Mouse (Mus musculus): ENCODE results near the gene Smco3. TPM values are rescaled to one million over a fixed set of nuclear protein-coding genes. Genes with fewer than 3 reads are reported as not detected.

Smco3 gene
- polyA plus RNA-seq, 1 experiment from 2014 or later: 1.9 TPM

- no peak overlapping the region for H3K9ac ChIP-seq
- no peaks in the 10 kb centered on the region for H3K36me3 ChIP-seq
- WGBS: 67% methylated on average over 2 of the region's 2 CpGs
- no peak overlapping the region for H3K27ac ChIP-seq
- no peak for ATAC-seq (ENCODE audit: insufficient read depth, low FRiP score, low read depth)
- H3K27me3 ChIP-seq (replicated peaks): no peaks in the 10 kb centered on the region
- H3K4me1 ChIP-seq: no peaks in the 10 kb centered on the region
- H3K4me2 ChIP-seq: no peak overlapping the region
- no peaks in the 10 kb centered on the region for H3K9me3 ChIP-seq
- H3K4me3 ChIP-seq (replicated peaks): no peak overlapping the region
Measured at GRCm38 (mm10) chr6:136844903-136845302, 9.7 kb upstream of the Smco3 start.

GRCm38 (mm10) chr6:136837323-136837722, 2.1 kb upstream of the Smco3 start:
- no peaks in the 10 kb centered on the region for H3K4me1 ChIP-seq
- no peak overlapping the region for H3K27ac ChIP-seq
- 72% methylated on average over 3 of the region's 3 CpGs for WGBS
- H3K36me3 ChIP-seq: no peaks in the 10 kb centered on the region
- no peak overlapping the region for H3K4me2 ChIP-seq
- no peak overlapping the region for H3K9ac ChIP-seq
- no peaks in the 10 kb centered on the region for H3K27me3 ChIP-seq (replicated peaks)
- H3K9me3 ChIP-seq: no peaks in the 10 kb centered on the region
- no peak overlapping the region for H3K4me3 ChIP-seq (replicated peaks)
- no peak for ATAC-seq (ENCODE audit: insufficient read depth, low FRiP score, low read depth)

GRCm38 (mm10) chr6:136831712-136832111, 3.5 kb downstream of the Smco3 start:
- H3K9ac ChIP-seq: no peak overlapping the region
- no peak overlapping the region for H3K4me3 ChIP-seq (replicated peaks)
- ATAC-seq (ENCODE audit: insufficient read depth, low FRiP score, low read depth): no peak
- 72% methylated on average over 5 of the region's 5 CpGs for WGBS
- H3K4me2 ChIP-seq: no peak overlapping the region
- no peaks in the 10 kb centered on the region for H3K9me3 ChIP-seq
- no peak overlapping the region for H3K27ac ChIP-seq
- no peaks in the 10 kb centered on the region for H3K36me3 ChIP-seq
- H3K4me1 ChIP-seq: no peaks in the 10 kb centered on the region
- no peaks in the 10 kb centered on the region for H3K27me3 ChIP-seq (replicated peaks)

- H3K4me1 ChIP-seq: no peaks in the 10 kb centered on the region
- 37% methylated on average over 4 of the region's 4 CpGs for WGBS
- no peaks in the 10 kb centered on the region for H3K27me3 ChIP-seq (replicated peaks)
- no peak for ATAC-seq (ENCODE audit: insufficient read depth, low FRiP score, low read depth)
- no peak overlapping the region for H3K9ac ChIP-seq
- H3K27ac ChIP-seq: peak overlapping the region; percentile 64; the same call in 1 of the 2 replicates
- H3K36me3 ChIP-seq: peaks cover 12% of the 10 kb centered on the region
- peak overlapping the region; percentile 55 for H3K4me2 ChIP-seq
- H3K4me3 ChIP-seq (replicated peaks): peak overlapping the region; percentile 97
- no peaks in the 10 kb centered on the region for H3K9me3 ChIP-seq
Measured at GRCm38 (mm10) chr6:136828681-136829080, 6.6 kb downstream of the Smco3 start.

GRCm38 (mm10) chr6:136827881-136828561, 7.2 kb downstream of the Smco3 start, which contains the start of gene Wbp11:
Gene Wbp11, minus strand, starts transcription at chr6:136828233.
- peak within 1 kb of the TSS; percentile 64 for H3K4me2 ChIP-seq
- H3K27me3 ChIP-seq (replicated peaks): no peaks in the 10 kb centered on the region
- H3K27ac ChIP-seq: peak within 1 kb of the TSS; percentile 75
- peak within 1 kb of the TSS; percentile 99 for H3K9ac ChIP-seq
- under 1% methylated on average over 45 of the region's 45 CpGs for WGBS
- H3K4me1 ChIP-seq: no peaks in the 10 kb centered on the region
- H3K4me3 ChIP-seq (replicated peaks): peak within 1 kb of the TSS; percentile 97
- ATAC-seq (ENCODE audit: insufficient read depth, low FRiP score, low read depth): peak; percentile 100
- H3K36me3 ChIP-seq: peaks cover 14% of the 10 kb centered on the region
- no peaks in the 10 kb centered on the region for H3K9me3 ChIP-seq

GRCm38 (mm10) chr6:136827516-136827880, 7.8 kb downstream of the Smco3 start, which contains the start of gene BC049715:
Gene BC049715, plus strand, starts transcription at chr6:136827626.
- Histone ChIP-seq H3K9me3 (no peaks in the 10 kb centered on the region), H3K27ac (peak within 1 kb of the TSS; percentile 75), H3K36me3 (peaks cover 18% of the 10 kb centered on the region), H3K4me2 (peak within 1 kb of the TSS; percentile 64), H3K4me3 (replicated peaks) (peak within 1 kb of the TSS; percentile 97), H3K27me3 (replicated peaks) (no peaks in the 10 kb centered on the region), H3K9ac (peak within 1 kb of the TSS; percentile 99), H3K4me1 (no peaks in the 10 kb centered on the region)
- ATAC-seq (ENCODE audit: insufficient read depth, low FRiP score, low read depth): 0 out of 2 replicates have a peak, but pooled peaks have one; percentile 5
- 0% methylated on average over 34 of the region's 34 CpGs for WGBS

GRCm38 (mm10) chr6:136827116-136827515, 8.1 kb downstream of the Smco3 start:
- 15% methylated on average over 7 of the region's 7 CpGs for WGBS

GRCm38 (mm10) chr6:136824987-136825386, 10.3 kb downstream of the Smco3 start:
- Histone ChIP-seq H3K27ac (no peak overlapping the region), H3K9me3 (no peaks in the 10 kb centered on the region), H3K27me3 (replicated peaks) (no peaks in the 10 kb centered on the region), H3K4me2 (no peak overlapping the region), H3K4me1 (no peaks in the 10 kb centered on the region), H3K36me3 (peaks cover 43% of the 10 kb centered on the region), H3K4me3 (replicated peaks) (no peak overlapping the region), H3K9ac (no peak overlapping the region)
- WGBS: 91% methylated on average over 8 of the region's 8 CpGs
- no peak for ATAC-seq (ENCODE audit: insufficient read depth, low FRiP score, low read depth)

More at GRCm38 (mm10) chr6:136827116-136827515, 8.1 kb downstream of the Smco3 start:
- H3K4me1 ChIP-seq: no peaks in the 10 kb centered on the region
- peaks cover 22% of the 10 kb centered on the region for H3K36me3 ChIP-seq
- peak overlapping the region; percentile 64 for H3K4me2 ChIP-seq
- H3K27me3 ChIP-seq (replicated peaks): no peaks in the 10 kb centered on the region
- no peaks in the 10 kb centered on the region for H3K9me3 ChIP-seq
- no peak overlapping the region for H3K27ac ChIP-seq
- ATAC-seq (ENCODE audit: insufficient read depth, low FRiP score, low read depth): no peak
- peak overlapping the region; percentile 97 for H3K4me3 ChIP-seq (replicated peaks)
- peak overlapping the region; percentile 99 for H3K9ac ChIP-seq

GRCm38 (mm10) chr6:136821086-136821485, 14.2 kb downstream of the Smco3 start:
- Histone ChIP-seq H3K27ac (no peak overlapping the region), H3K9ac (no peak overlapping the region), H3K4me2 (no peak overlapping the region), H3K36me3 (peaks cover 77% of the 10 kb centered on the region), H3K4me1 (no peaks in the 10 kb centered on the region), H3K9me3 (no peaks in the 10 kb centered on the region), H3K4me3 (replicated peaks) (no peak overlapping the region), H3K27me3 (replicated peaks) (no peaks in the 10 kb centered on the region)
- no peak for ATAC-seq (ENCODE audit: insufficient read depth, low FRiP score, low read depth)
- 92% methylated on average over 18 of the region's 18 CpGs for WGBS

GRCm38 (mm10) chr6:136820381-136820780, 14.9 kb downstream of the Smco3 start:
- no peak overlapping the region for H3K4me2 ChIP-seq
- H3K36me3 ChIP-seq: peaks cover 82% of the 10 kb centered on the region
- no peak overlapping the region for H3K4me3 ChIP-seq (replicated peaks)
- H3K27me3 ChIP-seq (replicated peaks): no peaks in the 10 kb centered on the region
- H3K9ac ChIP-seq: no peak overlapping the region
- H3K9me3 ChIP-seq: no peaks in the 10 kb centered on the region
- H3K4me1 ChIP-seq: no peaks in the 10 kb centered on the region
- H3K27ac ChIP-seq: no peak overlapping the region
- 96% methylated on average over 21 of the region's 21 CpGs for WGBS
- no peak for ATAC-seq (ENCODE audit: insufficient read depth, low FRiP score, low read depth)

- no peak overlapping the region for H3K27ac ChIP-seq
- H3K27me3 ChIP-seq (replicated peaks): no peaks in the 10 kb centered on the region
- no peaks in the 10 kb centered on the region for H3K4me1 ChIP-seq
- no peak overlapping the region for H3K9ac ChIP-seq
- H3K4me3 ChIP-seq (replicated peaks): no peak overlapping the region
- H3K36me3 ChIP-seq: peaks cover 85% of the 10 kb centered on the region
- H3K9me3 ChIP-seq: no peaks in the 10 kb centered on the region
- no peak overlapping the region for H3K4me2 ChIP-seq
- no peak for ATAC-seq (ENCODE audit: insufficient read depth, low FRiP score, low read depth)
- 95% methylated on average over 3 of the region's 3 CpGs for WGBS
Measured at GRCm38 (mm10) chr6:136817549-136817948, 17.7 kb downstream of the Smco3 start.

GRCm38 (mm10) chr6:136816826-136817225, 18.4 kb downstream of the Smco3 start:
- peaks cover 84% of the 10 kb centered on the region for H3K36me3 ChIP-seq
- 93% methylated on average over 21 of the region's 21 CpGs for WGBS
- no peak overlapping the region for H3K4me2 ChIP-seq
- no peak overlapping the region for H3K9ac ChIP-seq
- no peaks in the 10 kb centered on the region for H3K9me3 ChIP-seq
- no peak overlapping the region for H3K27ac ChIP-seq
- ATAC-seq (ENCODE audit: insufficient read depth, low FRiP score, low read depth): no peak
- H3K4me1 ChIP-seq: no peaks in the 10 kb centered on the region
- H3K4me3 ChIP-seq (replicated peaks): no peak overlapping the region
- no peaks in the 10 kb centered on the region for H3K27me3 ChIP-seq (replicated peaks)
